Mouse (Mus musculus): Measurements from ENCODE around the gene Atmin. TPM values are rescaled to one million over a fixed set of nuclear protein-coding genes. Genes with fewer than 3 reads are reported as not detected.

The Atmin gene
- polyA plus RNA-seq, 1 experiment from 2014 or later, result 10.9 TPM

GRCm38 (mm10) chr8:116954415-116954814 is 11.2 kb downstream of the Atmin start:
- Histone ChIP-seq H3K4me3 (ENCODE audit: low read depth, low read length) (no peak overlapping the region), H3K36me3 (ENCODE audit: control insufficient read depth, insufficient read depth, low read length) (peaks cover 41% of the 10 kb centered on the region), H3K4me2 (replicated peaks; ENCODE audit: low read depth, low read length) (no peak overlapping the region), H3K4me1 (ENCODE audit: control insufficient read depth, insufficient read depth, low read length) (no peaks in the 10 kb centered on the region), H3K9ac (replicated peaks; ENCODE audit: low read depth, low read length) (no peak overlapping the region), H3K9me3 (ENCODE audit: control insufficient read depth, low read depth, low read length) (no peaks in the 10 kb centered on the region), H3K27me3 (ENCODE audit: control insufficient read depth, insufficient read depth, low read length) (no peaks in the 10 kb centered on the region), H3K27ac (ENCODE audit: low read length) (no peak overlapping the region)
- 92% methylated on average over 9 of the region's 9 CpGs for WGBS
- no peak for ATAC-seq (ENCODE audit: insufficient number of reproducible peaks, insufficient read depth, low FRiP score, low read depth)

- Histone ChIP-seq H3K4me3 (ENCODE audit: low read depth, low read length) (no peak overlapping the region), H3K36me3 (ENCODE audit: control insufficient read depth, insufficient read depth, low read length) (no peaks in the 10 kb centered on the region), H3K4me2 (replicated peaks; ENCODE audit: low read depth, low read length) (no peak overlapping the region), H3K27me3 (ENCODE audit: control insufficient read depth, insufficient read depth, low read length) (no peaks in the 10 kb centered on the region), H3K9me3 (ENCODE audit: control insufficient read depth, low read depth, low read length) (no peaks in the 10 kb centered on the region), H3K27ac (ENCODE audit: low read length) (no peak overlapping the region), H3K4me1 (ENCODE audit: control insufficient read depth, insufficient read depth, low read length) (no peaks in the 10 kb centered on the region), H3K9ac (replicated peaks; ENCODE audit: low read depth, low read length) (no peak overlapping the region)
- 75% methylated on average over 6 of the region's 6 CpGs for WGBS
- no peak for ATAC-seq (ENCODE audit: insufficient number of reproducible peaks, insufficient read depth, low FRiP score, low read depth)
These were observed 26.3 kb downstream of the Atmin start for GRCm38 (mm10) chr8:116969531-116969930.

GRCm38 (mm10) chr8:116975066-116975465 is 31.9 kb downstream of the Atmin start:
- Histone ChIP-seq H3K27ac (ENCODE audit: low read length) (no peak overlapping the region), H3K27me3 (ENCODE audit: control insufficient read depth, insufficient read depth, low read length) (no peaks in the 10 kb centered on the region), H3K4me2 (replicated peaks; ENCODE audit: low read depth, low read length) (0 out of 2 replicates have a peak overlapping the region, but pooled peaks have one; percentile 10), H3K9ac (replicated peaks; ENCODE audit: low read depth, low read length) (no peak overlapping the region), H3K9me3 (ENCODE audit: control insufficient read depth, low read depth, low read length) (no peaks in the 10 kb centered on the region), H3K36me3 (ENCODE audit: control insufficient read depth, insufficient read depth, low read length) (no peaks in the 10 kb centered on the region), H3K4me3 (ENCODE audit: low read depth, low read length) (no peak overlapping the region), H3K4me1 (ENCODE audit: control insufficient read depth, insufficient read depth, low read length) (0 out of 2 replicates have a peak, but pooled peaks cover 3% of the 10 kb centered on the region)
- 37% methylated on average over 5 of the region's 5 CpGs for WGBS
- no peak for ATAC-seq (ENCODE audit: insufficient number of reproducible peaks, insufficient read depth, low FRiP score, low read depth)

GRCm38 (mm10) chr8:116975606-116976005 is 32.4 kb downstream of the Atmin start:
- Histone ChIP-seq H3K27ac (ENCODE audit: low read length) (no peak overlapping the region), H3K9me3 (ENCODE audit: control insufficient read depth, low read depth, low read length) (no peaks in the 10 kb centered on the region), H3K27me3 (ENCODE audit: control insufficient read depth, insufficient read depth, low read length) (no peaks in the 10 kb centered on the region), H3K4me3 (ENCODE audit: low read depth, low read length) (no peak overlapping the region), H3K4me2 (replicated peaks; ENCODE audit: low read depth, low read length) (peak overlapping the region; percentile 10; the same call in 1 of the 2 replicates), H3K9ac (replicated peaks; ENCODE audit: low read depth, low read length) (no peak overlapping the region), H3K36me3 (ENCODE audit: control insufficient read depth, insufficient read depth, low read length) (no peaks in the 10 kb centered on the region), H3K4me1 (ENCODE audit: control insufficient read depth, insufficient read depth, low read length) (0 out of 2 replicates have a peak, but pooled peaks cover 3% of the 10 kb centered on the region)
- ATAC-seq (ENCODE audit: insufficient number of reproducible peaks, insufficient read depth, low FRiP score, low read depth), result no peak
- WGBS, result 45% methylated on average over 5 of the region's 5 CpGs

GRCm38 (mm10) chr8:116978052-116978451 is 34.9 kb downstream of the Atmin start:
- Histone ChIP-seq H3K4me2 (replicated peaks; ENCODE audit: low read depth, low read length) (peak overlapping the region; percentile 74), H3K4me1 (ENCODE audit: control insufficient read depth, insufficient read depth, low read length) (0 out of 2 replicates have a peak, but pooled peaks cover 3% of the 10 kb centered on the region), H3K27me3 (ENCODE audit: control insufficient read depth, insufficient read depth, low read length) (no peaks in the 10 kb centered on the region), H3K27ac (ENCODE audit: low read length) (no peak overlapping the region), H3K36me3 (ENCODE audit: control insufficient read depth, insufficient read depth, low read length) (peaks cover 4% of the 10 kb centered on the region; the same call in 1 of the 2 replicates), H3K4me3 (ENCODE audit: low read depth, low read length) (peak overlapping the region; percentile 76), H3K9ac (replicated peaks; ENCODE audit: low read depth, low read length) (0 out of 2 replicates have a peak overlapping the region, but pooled peaks have one; percentile 7), H3K9me3 (ENCODE audit: control insufficient read depth, low read depth, low read length) (no peaks in the 10 kb centered on the region)
- no peak for ATAC-seq (ENCODE audit: insufficient number of reproducible peaks, insufficient read depth, low FRiP score, low read depth)
- 34% methylated on average over 8 of the region's 8 CpGs for WGBS

- no peaks in the 10 kb centered on the region for H3K9me3 ChIP-seq (ENCODE audit: control insufficient read depth, low read depth, low read length)
- H3K4me3 ChIP-seq (ENCODE audit: low read depth, low read length), result peak within 1 kb of the TSS; percentile 76
- ATAC-seq (ENCODE audit: insufficient number of reproducible peaks, insufficient read depth, low FRiP score, low read depth), result peak; percentile 98
- no peak within 1 kb of the TSS for H3K27ac ChIP-seq (ENCODE audit: low read length)
- H3K9ac ChIP-seq (replicated peaks; ENCODE audit: low read depth, low read length), result 0 out of 2 replicates have a peak within 1 kb of the TSS, but pooled peaks have one; percentile 7
- H3K4me2 ChIP-seq (replicated peaks; ENCODE audit: low read depth, low read length), result peak within 1 kb of the TSS; percentile 74
- WGBS, result under 1% methylated on average over 46 of the region's 46 CpGs
- H3K27me3 ChIP-seq (ENCODE audit: control insufficient read depth, insufficient read depth, low read length), result no peaks in the 10 kb centered on the region
- H3K4me1 ChIP-seq (ENCODE audit: control insufficient read depth, insufficient read depth, low read length), result 0 out of 2 replicates have a peak, but pooled peaks cover 3% of the 10 kb centered on the region
- H3K36me3 ChIP-seq (ENCODE audit: control insufficient read depth, insufficient read depth, low read length), result peaks cover 4% of the 10 kb centered on the region; the same call in 1 of the 2 replicates
These were observed 35.6 kb downstream of the Atmin start, which contains the start of gene 1700030J22Rik for GRCm38 (mm10) chr8:116978631-116979256. Gene 1700030J22Rik (minus strand): TSS chr8:116978959.

- WGBS, result 23% methylated on average over 4 of the region's 4 CpGs
- no peak overlapping the region for H3K4me2 ChIP-seq (replicated peaks; ENCODE audit: low read depth, low read length)
- ATAC-seq (ENCODE audit: insufficient number of reproducible peaks, insufficient read depth, low FRiP score, low read depth), result no peak
These were observed 36.9 kb downstream of the Atmin start for GRCm38 (mm10) chr8:116980117-116980516.

GRCm38 (mm10) chr8:116989842-116990241 is 46.6 kb downstream of the Atmin start:
- Histone ChIP-seq H3K9ac (replicated peaks; ENCODE audit: low read depth, low read length) (no peak overlapping the region), H3K27me3 (ENCODE audit: control insufficient read depth, insufficient read depth, low read length) (no peaks in the 10 kb centered on the region), H3K4me1 (ENCODE audit: control insufficient read depth, insufficient read depth, low read length) (peaks cover 6% of the 10 kb centered on the region), H3K27ac (ENCODE audit: low read length) (no peak overlapping the region), H3K9me3 (ENCODE audit: control insufficient read depth, low read depth, low read length) (no peaks in the 10 kb centered on the region), H3K4me2 (replicated peaks; ENCODE audit: low read depth, low read length) (no peak overlapping the region), H3K36me3 (ENCODE audit: control insufficient read depth, insufficient read depth, low read length) (peaks cover 9% of the 10 kb centered on the region; the same call in 1 of the 2 replicates), H3K4me3 (ENCODE audit: low read depth, low read length) (no peak overlapping the region)
- no peak for ATAC-seq (ENCODE audit: insufficient number of reproducible peaks, insufficient read depth, low FRiP score, low read depth)
- 96% methylated on average over 3 of the region's 3 CpGs for WGBS

More at GRCm38 (mm10) chr8:116980117-116980516, 36.9 kb downstream of the Atmin start:
- H3K27me3 ChIP-seq (ENCODE audit: control insufficient read depth, insufficient read depth, low read length), result no peaks in the 10 kb centered on the region
- no peak overlapping the region for H3K9ac ChIP-seq (replicated peaks; ENCODE audit: low read depth, low read length)
- H3K36me3 ChIP-seq (ENCODE audit: control insufficient read depth, insufficient read depth, low read length), result peaks cover 6% of the 10 kb centered on the region; the same call in 1 of the 2 replicates
- H3K4me1 ChIP-seq (ENCODE audit: control insufficient read depth, insufficient read depth, low read length), result 0 out of 2 replicates have a peak, but pooled peaks cover 3% of the 10 kb centered on the region
- no peak overlapping the region for H3K4me3 ChIP-seq (ENCODE audit: low read depth, low read length)
- no peak overlapping the region for H3K27ac ChIP-seq (ENCODE audit: low read length)
- no peaks in the 10 kb centered on the region for H3K9me3 ChIP-seq (ENCODE audit: control insufficient read depth, low read depth, low read length)
